Mouse (Mus musculus) heart, embryonic 13.5 days (tissue): ENCODE results near the gene Kcnh3. TPM values are rescaled to one million over a fixed set of nuclear protein-coding genes. Genes with fewer than 3 reads are reported as not detected.

Source experiments
- ATAC-seq: fragments of 200-750 bp; cut with Nextera tagmentation; 2 replicates; pipeline ENCODE4 v1.8.0; 2017; ENCODE audit warnings: moderate TSS enrichment; ENCODE audit not compliant: insufficient number of reproducible peaks, low FRiP score, low TSS enrichment; ENCODE audit errors: extremely low read depth
- H3K27ac ChIP-seq: fragments of 300-500 bp; sonication (generic); replicated peaks from 2 replicates; pipeline ENCODE4 v1.5.1; 2015; ENCODE audit warnings: moderate library complexity, mild to moderate bottlenecking, inconsistent platforms
- H3K27me3 ChIP-seq: fragments of 300-500 bp; sonication (generic); replicated peaks from 2 replicates; pipeline ENCODE4 v1.6.1; 2015; ENCODE audit warnings: mild to moderate bottlenecking, inconsistent platforms
- H3K36me3 ChIP-seq: fragments of 300-500 bp; sonication (generic); 2 replicates; pipeline ENCODE4 v1.6.1; 2015; ENCODE audit warnings: mild to moderate bottlenecking, inconsistent platforms
- H3K4me1 ChIP-seq: fragments of 300-500 bp; sonication (generic); 2 replicates; pipeline ENCODE4 v1.6.1; 2015; ENCODE audit warnings: inconsistent platforms
- H3K4me2 ChIP-seq: fragments of 300-500 bp; sonication (generic); 2 replicates; pipeline ENCODE4 v1.6.1; 2015; ENCODE audit warnings: inconsistent platforms, mild to moderate bottlenecking, moderate library complexity
- H3K4me3 ChIP-seq: fragments of 300-500 bp; sonication (generic); 2 replicates; pipeline ENCODE4 v1.5.1; 2015; ENCODE audit warnings: moderate library complexity, mild to moderate bottlenecking, inconsistent platforms
- H3K9ac ChIP-seq: fragments of 300-500 bp; sonication (generic); 2 replicates; pipeline ENCODE4 v1.6.1; 2015; ENCODE audit warnings: inconsistent platforms, mild to moderate bottlenecking, moderate library complexity
- H3K9me3 ChIP-seq: fragments of 300-500 bp; sonication (generic); 2 replicates; pipeline ENCODE4 v1.6.1; 2016; ENCODE audit warnings: inconsistent platforms
- WGBS: fragments of 180-500 bp; shearing (Covaris S2); methylation state at CpG from one replicate; pipeline ENCODE4 v1.1.7; 2015; ENCODE audit warnings: mixed read lengths; 5-methylcytosine and 5-hydroxymethylcytosine counted together
- polyA plus RNA-seq: library from polyadenylated mRNA; unstranded; fragments of >200 nt; fragmentation: Nextera tagmentation; extraction: Ambion mirVana; gene quantifications from 2 replicates; pipeline ENCODE4 v1.2.1, GENCODE M21; 2015

Kcnh3 gene
- polyA plus RNA-seq, 1 experiment from 2014 or later = 0.45 TPM

- peaks cover 45% of the 10 kb centered on the region for H3K4me1 ChIP-seq
- no peak for ATAC-seq
- H3K9me3 ChIP-seq = no peaks in the 10 kb centered on the region
- WGBS = 73% methylated on average over 6 of the region's 6 CpGs
- H3K9ac ChIP-seq = no peak overlapping the region
- H3K4me2 ChIP-seq = no peak overlapping the region
- no peaks in the 10 kb centered on the region for H3K36me3 ChIP-seq
- no peak overlapping the region for H3K4me3 ChIP-seq
- H3K27me3 ChIP-seq = no peaks in the 10 kb centered on the region
- 0 out of 2 replicates have a peak overlapping the region, but pooled peaks have one; percentile 46 for H3K27ac ChIP-seq
These were observed 30.6 kb downstream of the Kcnh3 start for GRCm38 (mm10) chr15:99255241-99255749.

GRCm38 (mm10) chr15:99259167-99259729 is 34.6 kb downstream of the Kcnh3 start:
- peaks cover 35% of the 10 kb centered on the region for H3K4me1 ChIP-seq
- no peak overlapping the region for H3K9ac ChIP-seq
- H3K4me2 ChIP-seq = peak overlapping the region; percentile 54
- no peaks in the 10 kb centered on the region for H3K36me3 ChIP-seq
- 0 out of 2 replicates have a peak, but pooled peaks have one; percentile 16 for ATAC-seq
- H3K27ac ChIP-seq = 0 out of 2 replicates have a peak overlapping the region, but pooled peaks have one; percentile 33
- 62% methylated on average over 8 of the region's 8 CpGs for WGBS
- no peaks in the 10 kb centered on the region for H3K9me3 ChIP-seq
- H3K27me3 ChIP-seq = no peaks in the 10 kb centered on the region
- peak overlapping the region; percentile 18; the same call in 1 of the 2 replicates for H3K4me3 ChIP-seq

DNA sequence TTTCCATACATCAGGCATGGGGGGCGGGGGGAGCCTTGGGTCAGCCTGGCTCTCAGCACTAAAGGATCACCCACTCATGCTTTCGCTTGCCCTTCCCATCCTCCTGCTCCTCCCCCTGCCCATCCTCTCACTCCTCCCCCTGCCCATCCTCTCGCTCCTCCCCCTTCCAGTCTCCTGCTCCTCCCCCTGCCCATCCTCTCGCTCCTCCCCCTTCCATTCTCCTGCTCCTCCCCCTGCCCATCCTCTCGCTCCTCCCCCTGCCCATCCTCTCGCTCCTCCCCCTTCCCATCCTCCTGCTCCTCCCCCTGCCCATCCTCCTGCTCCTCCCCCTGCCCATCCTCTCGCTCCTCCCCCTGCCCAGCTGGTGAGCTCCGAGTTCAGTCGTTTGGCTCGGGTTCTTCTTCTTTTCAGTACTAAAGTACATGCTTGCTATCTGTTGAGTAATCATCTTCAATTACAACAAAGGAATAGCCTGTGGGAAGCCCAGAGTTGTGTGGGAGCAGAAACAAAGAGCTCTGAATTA is 35.1 kb downstream of the Kcnh3 start:
- peak overlapping the region; percentile 29 for H3K4me3 ChIP-seq
- H3K4me2 ChIP-seq = peak overlapping the region; percentile 63
- H3K9ac ChIP-seq = peak overlapping the region; percentile 33; the same call in 1 of the 2 replicates
- H3K27ac ChIP-seq = peak overlapping the region; percentile 33; the same call in 1 of the 2 replicates
- H3K36me3 ChIP-seq = no peaks in the 10 kb centered on the region
- H3K4me1 ChIP-seq = peaks cover 35% of the 10 kb centered on the region
- H3K9me3 ChIP-seq = no peaks in the 10 kb centered on the region
- WGBS = 3% methylated on average over 8 of the region's 10 CpGs
- H3K27me3 ChIP-seq = no peaks in the 10 kb centered on the region
- ATAC-seq = 0 out of 2 replicates have a peak, but pooled peaks have one; percentile 58

- ATAC-seq = no peak
- Histone ChIP-seq H3K27me3 (no peaks in the 10 kb centered on the region), H3K9ac (no peak overlapping the region), H3K9me3 (no peaks in the 10 kb centered on the region), H3K36me3 (no peaks in the 10 kb centered on the region), H3K27ac (peak overlapping the region; percentile 17; the same call in 1 of the 2 replicates), H3K4me3 (no peak overlapping the region), H3K4me2 (peak overlapping the region; percentile 27), H3K4me1 (peaks cover 33% of the 10 kb centered on the region)
- 45% methylated on average over 10 of the region's 10 CpGs for WGBS
These were observed 38.0 kb downstream of the Kcnh3 start for GRCm38 (mm10) chr15:99262702-99263101.

DNA sequence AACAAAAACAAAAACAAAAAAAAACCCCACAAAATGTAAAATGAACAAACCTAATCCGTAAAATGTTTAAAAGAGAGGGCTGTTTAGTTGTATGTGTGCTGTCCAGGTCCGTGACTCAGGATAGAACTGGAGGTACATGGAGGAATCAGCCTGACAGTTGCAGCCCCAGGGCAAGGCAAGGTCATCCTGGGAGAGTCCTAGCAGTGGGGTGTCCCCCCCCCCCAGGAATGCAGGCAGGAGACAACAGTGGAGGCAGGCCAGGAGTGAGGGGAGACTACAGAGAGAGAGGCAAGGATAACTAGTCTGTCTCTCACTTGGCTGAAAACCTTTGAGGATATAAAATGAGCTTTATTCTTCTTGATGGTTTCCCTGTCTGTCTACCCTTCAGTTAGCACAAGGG is 39.7 kb downstream of the Kcnh3 start:
- Histone ChIP-seq H3K27me3 (no peaks in the 10 kb centered on the region), H3K9me3 (no peaks in the 10 kb centered on the region), H3K4me3 (no peak overlapping the region), H3K4me1 (peaks cover 30% of the 10 kb centered on the region), H3K9ac (peak overlapping the region; percentile 64), H3K27ac (peak overlapping the region; percentile 40; the same call in 1 of the 2 replicates), H3K36me3 (no peaks in the 10 kb centered on the region), H3K4me2 (no peak overlapping the region)
- 71% methylated on average over 2 of the region's 2 CpGs for WGBS
- ATAC-seq = no peak

DNA sequence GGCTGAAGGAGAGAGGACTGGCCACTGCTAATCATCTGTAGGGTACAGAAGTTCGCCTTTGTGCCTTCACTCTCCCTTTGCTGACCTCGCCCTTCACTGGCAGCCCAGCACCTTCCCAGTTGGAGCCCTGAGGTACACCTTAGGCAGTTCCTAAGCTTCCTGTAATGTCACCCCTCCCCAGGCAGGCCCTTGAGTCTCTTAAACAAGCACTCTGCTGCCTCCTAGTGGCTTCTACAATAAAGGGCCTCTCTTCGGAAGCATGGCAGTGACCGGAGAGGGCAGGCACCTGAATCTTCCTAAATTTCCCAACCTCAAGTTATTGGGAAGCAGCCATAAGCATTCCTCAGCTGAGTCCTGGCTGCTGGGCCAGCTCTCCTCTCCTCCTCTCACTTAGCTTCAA is 41.0 kb downstream of the Kcnh3 start:
- peak; percentile 54; the same call in 1 of the 2 replicates for ATAC-seq
- Histone ChIP-seq H3K27me3 (no peaks in the 10 kb centered on the region), H3K27ac (no peak overlapping the region), H3K4me1 (peaks cover 22% of the 10 kb centered on the region), H3K36me3 (no peaks in the 10 kb centered on the region), H3K9me3 (no peaks in the 10 kb centered on the region), H3K4me2 (no peak overlapping the region), H3K9ac (no peak overlapping the region), H3K4me3 (no peak overlapping the region)
- 13% methylated on average over 4 of the region's 4 CpGs for WGBS

GRCm38 (mm10) chr15:99276095-99276494 is 51.4 kb downstream of the Kcnh3 start:
- no peak overlapping the region for H3K4me2 ChIP-seq
- no peak overlapping the region for H3K9ac ChIP-seq
- 79% methylated on average over 8 of the region's 8 CpGs for WGBS
- H3K27ac ChIP-seq = no peak overlapping the region
- no peaks in the 10 kb centered on the region for H3K4me1 ChIP-seq
- H3K9me3 ChIP-seq = no peaks in the 10 kb centered on the region
- no peak overlapping the region for H3K4me3 ChIP-seq
- peaks cover 17% of the 10 kb centered on the region; the same call in 1 of the 2 replicates for H3K27me3 ChIP-seq
- ATAC-seq = no peak
- no peaks in the 10 kb centered on the region for H3K36me3 ChIP-seq

- H3K4me2 ChIP-seq = no peak overlapping the region
- H3K27ac ChIP-seq = no peak overlapping the region
- H3K36me3 ChIP-seq = no peaks in the 10 kb centered on the region
- H3K27me3 ChIP-seq = peaks cover 17% of the 10 kb centered on the region; the same call in 1 of the 2 replicates
- H3K4me3 ChIP-seq = no peak overlapping the region
- ATAC-seq = no peak
- no peaks in the 10 kb centered on the region for H3K9me3 ChIP-seq
- no peaks in the 10 kb centered on the region for H3K4me1 ChIP-seq
- H3K9ac ChIP-seq = no peak overlapping the region
- WGBS = 86% methylated on average over 7 of the region's 7 CpGs
These were observed 53.6 kb downstream of the Kcnh3 start for GRCm38 (mm10) chr15:99278271-99278670.

- peaks cover 17% of the 10 kb centered on the region; the same call in 1 of the 2 replicates for H3K27me3 ChIP-seq
- no peaks in the 10 kb centered on the region for H3K36me3 ChIP-seq
- H3K4me1 ChIP-seq = peaks cover 13% of the 10 kb centered on the region
- no peak overlapping the region for H3K4me3 ChIP-seq
- no peak overlapping the region for H3K9ac ChIP-seq
- WGBS = 64% methylated on average over 10 of the region's 10 CpGs
- no peak overlapping the region for H3K4me2 ChIP-seq
- H3K27ac ChIP-seq = no peak overlapping the region
- ATAC-seq = no peak
- H3K9me3 ChIP-seq = no peaks in the 10 kb centered on the region
These were observed 58.8 kb downstream of the Kcnh3 start for GRCm38 (mm10) chr15:99283456-99283855.

DNA sequence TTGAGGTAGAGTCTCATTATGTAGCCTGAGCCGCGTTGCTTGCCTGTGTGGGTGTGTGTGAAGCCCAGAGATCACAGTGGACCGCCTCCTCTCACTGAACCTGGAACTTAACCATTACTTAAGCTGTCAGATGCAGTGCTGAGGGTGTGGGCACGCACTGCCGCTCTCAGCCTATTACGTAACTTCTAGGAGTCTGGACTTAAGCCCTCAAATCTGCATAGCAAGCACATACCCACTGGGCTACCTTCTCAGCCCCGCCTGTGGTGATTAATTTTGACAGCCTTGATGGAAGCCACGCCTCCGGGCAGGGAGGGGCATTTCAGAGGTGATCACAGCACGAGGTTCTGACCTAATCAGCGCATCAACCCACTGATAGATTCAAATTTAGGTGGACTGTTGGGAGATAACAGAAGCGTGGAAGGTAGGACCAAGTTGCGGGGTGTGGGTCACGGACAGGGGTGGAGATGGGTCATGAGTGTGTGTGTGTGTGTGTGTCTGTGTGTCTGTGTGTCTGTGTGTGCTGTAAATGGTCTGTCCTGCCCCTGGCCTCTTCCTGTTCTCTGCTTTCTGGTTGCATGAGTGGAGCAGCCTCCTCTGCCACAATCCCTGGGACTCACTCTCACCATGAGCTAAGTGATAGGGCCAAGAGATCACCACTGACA is 60.0 kb downstream of the Kcnh3 start:
- peak; percentile 40; the same call in 1 of the 2 replicates for ATAC-seq
- 33% methylated on average over 14 of the region's 14 CpGs for WGBS

GRCm38 (mm10) chr15:99285189-99285535 is 60.5 kb downstream of the Kcnh3 start:
- no peaks in the 10 kb centered on the region for H3K36me3 ChIP-seq
- no peak overlapping the region for H3K27ac ChIP-seq
- WGBS = 33% methylated on average over 8 of the region's 8 CpGs
- no peak overlapping the region for H3K4me3 ChIP-seq
- H3K4me1 ChIP-seq = peaks cover 13% of the 10 kb centered on the region
- no peak for ATAC-seq
- H3K9me3 ChIP-seq = no peaks in the 10 kb centered on the region
- H3K27me3 ChIP-seq = peaks cover 4% of the 10 kb centered on the region; the same call in 1 of the 2 replicates
- H3K4me2 ChIP-seq = peak overlapping the region; percentile 16; the same call in 1 of the 2 replicates
- 0 out of 2 replicates have a peak overlapping the region, but pooled peaks have one; percentile 47 for H3K9ac ChIP-seq

More for the DNA sequence above, 60.0 kb downstream of the Kcnh3 start:
- peak overlapping the region; percentile 16; the same call in 1 of the 2 replicates for H3K4me2 ChIP-seq
- no peaks in the 10 kb centered on the region for H3K36me3 ChIP-seq
- peaks cover 9% of the 10 kb centered on the region; the same call in 1 of the 2 replicates for H3K27me3 ChIP-seq
- H3K27ac ChIP-seq = no peak overlapping the region
- no peak overlapping the region for H3K4me3 ChIP-seq
- H3K9ac ChIP-seq = peak overlapping the region; percentile 47; the same call in 1 of the 2 replicates
- H3K4me1 ChIP-seq = peaks cover 13% of the 10 kb centered on the region
- H3K9me3 ChIP-seq = no peaks in the 10 kb centered on the region
